Comparison of ENCODE assay signal across 11 mouse cellular contexts in genomic region chr13:73264166-73264735, GRCm38 (mm10). TPM values are rescaled to one million over a fixed set of nuclear protein-coding genes. Genes with fewer than 3 reads are reported as not detected.
DNase-seq lines count a peak whose midpoint lies in the region; ATAC-seq and TF ChIP-seq lines count a peak whose summit lies in the region.
"Had no signal": no experiment of that assay in that cellular context is flagged by ENCODE, and none has a peak within 500 bp of the region (broad histone marks: within the 10 kb centered on the region; RNA-seq: fewer than 3 reads in every experiment).

No protein-coding gene starts in this region.

- peak overlapping the region; percentile 76 for H3K4me2 ChIP-seq in heart, embryonic 11.5 days
- peak overlapping the region; percentile 85 for H3K4me2 ChIP-seq in heart, embryonic 14.5 days (ENCODE audit: low read length)
- H3K4me2 ChIP-seq in limb, embryonic 13.5 days (replicated peaks) = peak overlapping the region; percentile 83

- H3K27me3 ChIP-seq in heart, embryonic 11.5 days (ENCODE audit: control insufficient read depth, insufficient read depth, low read length) = peaks cover 84% of the 10 kb centered on the region
- H3K27me3 ChIP-seq in heart, embryonic 14.5 days (ENCODE audit: control insufficient read depth, insufficient read depth, low read length) = peaks cover 90% of the 10 kb centered on the region
- H3K27me3 ChIP-seq in limb, embryonic 13.5 days = peaks cover 100% of the 10 kb centered on the region

- H3K36me3 ChIP-seq in heart, embryonic 11.5 days (ENCODE audit: control insufficient read depth, insufficient read depth, low read length) = no peaks in the 10 kb centered on the region
- no peaks in the 10 kb centered on the region for H3K36me3 ChIP-seq in ES-E14 (ENCODE audit: control insufficient read depth, insufficient read depth, low read length, poor library complexity, severe bottlenecking)
- H3K36me3 ChIP-seq in heart, embryonic 14.5 days (ENCODE audit: control insufficient read depth, insufficient read depth, low read length) = peaks cover 36% of the 10 kb centered on the region
- no peaks in the 10 kb centered on the region for H3K36me3 ChIP-seq in limb, embryonic 13.5 days

- peak overlapping the region; percentile 59 for H3K4me3 ChIP-seq in heart, embryonic 11.5 days (ENCODE audit: low read depth, low read length)
- peak overlapping the region; percentile 2 to 8; a peak in 2 of 4 replicates for H3K4me3 ChIP-seq in ES-E14 (ENCODE audit: insufficient read depth in 1 of 2, low read depth in 1 of 2, low read length in 2 of 2, poor library complexity in 1 of 2, severe bottlenecking in 1 of 2)
- H3K4me3 ChIP-seq in heart, embryonic 14.5 days (ENCODE audit: control insufficient read depth in 1 of 2, insufficient read depth in 1 of 2, low read depth in 1 of 2, low read length in 2 of 2) = peak overlapping the region; percentile 67 to 82
- peak overlapping the region; percentile 17; the same call in 1 of the 2 replicates for H3K4me3 ChIP-seq in limb, embryonic 13.5 days
- H3K4me3 ChIP-seq: layer of hippocampus, adult 2 months had no signal

- WGBS in heart, embryonic 11.5 days (ENCODE audit: insufficient replicate concordance) = 4% methylated on average over 29 of the region's 29 CpGs
- WGBS in heart, embryonic 14.5 days = 4% methylated on average over 29 of the region's 29 CpGs
- 1% methylated on average over 29 of the region's 29 CpGs for WGBS in limb, embryonic 13.5 days

- ATAC-seq in heart, embryonic 11.5 days (replicated peaks; ENCODE audit: insufficient number of reproducible peaks, low FRiP score, low TSS enrichment) = no peak
- ATAC-seq in heart, embryonic 14.5 days (ENCODE audit: insufficient number of reproducible peaks, insufficient read depth, low FRiP score, low read depth) = no peak
- no peak for ATAC-seq in limb, embryonic 13.5 days (ENCODE audit: low FRiP score, low read depth)

- in situ Hi-C loops in ES-E14 (cut with MboI; ENCODE audit: low sequenced_read_pairs in 2 of 2, unreplicated experiment in 2 of 2) = loop anchor here (5.0 to 25.0 kb wide), 4 partner anchors 632 to 1302 kb away; partner anchors contain the start of genes Irx1 (in 2 of the 2) and Irx2 (in 1 of the 2)

- peaks cover 35% of the 10 kb centered on the region for H3K4me1 ChIP-seq in heart, embryonic 11.5 days (ENCODE audit: control insufficient read depth, insufficient read depth, low read length)
- peaks cover 0 to 4% of the 10 kb centered on the region in 2 experiments; a peak in 1 of 4 replicates for H3K4me1 ChIP-seq in ES-E14 (ENCODE audit: control insufficient read depth in 2 of 2, insufficient read depth in 2 of 2, low read length in 2 of 2, poor library complexity in 1 of 2)
- peaks cover 13 to 59% of the 10 kb centered on the region in 2 experiments; a peak in 3 of 4 replicates for H3K4me1 ChIP-seq in heart, embryonic 14.5 days (ENCODE audit: control insufficient read depth in 2 of 2, insufficient read depth in 2 of 2, low read length in 2 of 2)
- H3K4me1 ChIP-seq in limb, embryonic 13.5 days = peaks cover 43% of the 10 kb centered on the region

- H3K9ac ChIP-seq in heart, embryonic 11.5 days (ENCODE audit: low read depth, low read length) = peak overlapping the region; percentile 88
- no peak overlapping the region for H3K9ac ChIP-seq in ES-E14 (ENCODE audit: insufficient read depth, low read depth, low read length, poor library complexity, severe bottlenecking)
- peak overlapping the region; percentile 96 for H3K9ac ChIP-seq in heart, embryonic 14.5 days (ENCODE audit: low read length)
- no peak overlapping the region for H3K9ac ChIP-seq in limb, embryonic 13.5 days

- no peaks in the 10 kb centered on the region for H3K9me3 ChIP-seq in heart, embryonic 11.5 days (replicated peaks; ENCODE audit: control insufficient read depth, low read length)
- H3K9me3 ChIP-seq in ES-E14 (ENCODE audit: control insufficient read depth, insufficient read depth, low read depth, low read length) = no peaks in the 10 kb centered on the region
- H3K9me3 ChIP-seq in heart, embryonic 14.5 days (ENCODE audit: control insufficient read depth, low read length) = no peaks in the 10 kb centered on the region
- no peaks in the 10 kb centered on the region for H3K9me3 ChIP-seq in limb, embryonic 13.5 days

- H3K27ac ChIP-seq in heart, embryonic 11.5 days (ENCODE audit: low read depth, low read length) = peak overlapping the region; percentile 92
- H3K27ac ChIP-seq in ES-E14 (ENCODE audit: insufficient read depth, low read depth, low read length, poor library complexity, severe bottlenecking) = no peak overlapping the region
- peak overlapping the region; percentile 97 for H3K27ac ChIP-seq in heart, embryonic 14.5 days (replicated peaks in 1 of 2; ENCODE audit: control insufficient read depth in 1 of 2, insufficient read depth in 1 of 2, low read depth in 2 of 2, low read length in 2 of 2)
- no peak overlapping the region for H3K27ac ChIP-seq in limb, embryonic 13.5 days
- H3K27ac ChIP-seq: layer of hippocampus, adult 2 months; macrophage had no signal

- DNase-seq in heart, adult 8-10 months (ENCODE audit: low spot score) = no peak
- DNase-seq in ES-E14 (ENCODE audit: low read depth, low spot score) (no peak), MN1 (ENCODE audit: low spot score) (no peak)
- no peak for DNase-seq in spleen, postnatal 14 days (ENCODE audit: low spot score in 2 of 2)
- no peak for DNase-seq in layer of hippocampus, adult 8-10 months (ENCODE audit: low spot score in 2 of 2)
- DNase-seq: gastrocnemius, postnatal 10 days had no signal

TF ChIP-seq in ES-E14, 5 proteins besides CTCF, POLR2A, EP300 and RAD21:
- TF ChIP-seq MAFK (IDR thresholded peaks at IDR 0.05; ENCODE audit: insufficient read depth, low read depth, low read length) (no peak), HCFC1 (IDR thresholded peaks at IDR 0.05; ENCODE audit: borderline replicate concordance, insufficient read depth, low read length) (no peak), CHD2 (IDR thresholded peaks at IDR 0.05; ENCODE audit: low read depth, low read length) (no peak), ZC3H11A (IDR thresholded peaks at IDR 0.05; ENCODE audit: borderline replicate concordance, low read depth, low read length) (no peak), ZNF384 (IDR thresholded peaks at IDR 0.05; ENCODE audit: low read depth, low read length) (no peak)
TF ChIP-seq in ES-E14: peak in this region for 0.

RNA-seq across cellular contexts. Expression of gene Irx4, which starts 4.0 kb away (rescaled TPM):
- 39.2 and 45.9 TPM in 2 replicates for polyA plus RNA-seq in heart, embryonic 11.5 days (2014; fragmentation: Nextera tagmentation; extraction: Ambion mirVana)
- total RNA-seq in heart, adult 8-10 months (2022) = 10 to 100 TPM; 27.8 to 34.9 (median 32.4) TPM
- total RNA-seq in ES-E14 (2012; rRNA removed) = 0.48 and 0.58 TPM in 2 replicates
- 43.3 and 47.3 TPM in 2 replicates for polyA plus RNA-seq in heart, embryonic 14.5 days (2014; fragmentation: Nextera tagmentation; extraction: Ambion mirVana)
- polyA plus RNA-seq in limb, embryonic 13.5 days (2015; fragmentation: Nextera tagmentation; extraction: Ambion mirVana) = 7.0 and 7.6 TPM in 2 replicates
- total RNA-seq in layer of hippocampus, adult 8-10 months (2022) = not detected
- total RNA-seq: gastrocnemius, postnatal 10 days; layer of hippocampus, adult 2 months had no signal
- polyA plus RNA-seq: macrophage had no signal

Comparison
In these comparisons a context has a peak if more than half of its experiments do, and no peak if none do; other contexts are left out.
1. H3K27ac ChIP-seq: peak in heart, embryonic 11.5 days (single experiment) and heart, embryonic 14.5 days (2 of 2); none in ES-E14 (single experiment) and limb, embryonic 13.5 days (single experiment).
2. H3K4me3 ChIP-seq: peak in every context shown above with its lines; median percentile 74 in heart, embryonic 14.5 days; 59 in heart, embryonic 11.5 days; 17 in limb, embryonic 13.5 days; 5 in ES-E14.
3. H3K9ac ChIP-seq: peak in heart, embryonic 11.5 days (single experiment) and heart, embryonic 14.5 days (single experiment); none in ES-E14 (single experiment) and limb, embryonic 13.5 days (single experiment).
4. RNA of gene Irx4, which starts 4.0 kb away (total RNA-seq): 27.8 to 34.9 TPM in heart, adult 8-10 months; 0.48 to 0.58 TPM in ES-E14 and not detected in layer of hippocampus, adult 8-10 months; every median in the first group is over 10 times any median in the second.
5. Peak in every context shown above with its lines, with median percentiles within 50 percentile points of each other: H3K4me2 ChIP-seq.